Mouse (Mus musculus) right cerebral cortex, postnatal 25 days (tissue): ENCODE results near the gene Mllt6.
"Not testable (repeated sequence)": the region's sequence is repeated elsewhere in the genome, so short reads cannot be mapped to it uniquely, and the experiment has no call there.

ENCODE experiments used
- DNase-seq: peaks from one replicate; pipeline ENCODE4 v3.0.0; 2022

Gene Mllt6

GRCm38 (mm10) chr11:97650341-97650740 is 12.9 kb upstream of the Mllt6 start:
- no peak for DNase-seq

GRCm38 (mm10) chr11:97653376-97653775 is 9.8 kb upstream of the Mllt6 start:
- not testable (repeated sequence) for DNase-seq

- DNase-seq, result no peak
Measured at GRCm38 (mm10) chr11:97654210-97654609, 9.0 kb upstream of the Mllt6 start.

GRCm38 (mm10) chr11:97656269-97656971 is 6.8 kb upstream of the Mllt6 start:
- no peak for DNase-seq

GRCm38 (mm10) chr11:97657184-97657945 is 5.8 kb upstream of the Mllt6 start:
- DNase-seq, result no peak

- DNase-seq, result not testable (repeated sequence)
Measured at GRCm38 (mm10) chr11:97657967-97658366, 5.2 kb upstream of the Mllt6 start.

- no peak for DNase-seq
Measured at GRCm38 (mm10) chr11:97658751-97659266, 4.4 kb upstream of the Mllt6 start.

GRCm38 (mm10) chr11:97659267-97659989 is 3.8 kb upstream of the Mllt6 start:
- DNase-seq, result no peak

- peak; percentile 86 for DNase-seq
Measured at GRCm38 (mm10) chr11:97659990-97660714, 3.1 kb upstream of the Mllt6 start.

GRCm38 (mm10) chr11:97660734-97661647 is 2.2 kb upstream of the Mllt6 start:
- no peak for DNase-seq

GRCm38 (mm10) chr11:97661648-97662133 is 1.5 kb upstream of the Mllt6 start:
- DNase-seq, result no peak

GRCm38 (mm10) chr11:97662207-97662892 is 864 bp upstream of the Mllt6 start:
- no peak for DNase-seq

GRCm38 (mm10) chr11:97663528-97664338 is 519 bp downstream of the Mllt6 start:
- DNase-seq, result no peak

GRCm38 (mm10) chr11:97664339-97664665 is 1.1 kb downstream of the Mllt6 start:
- DNase-seq, result no peak

- no peak for DNase-seq
Measured at GRCm38 (mm10) chr11:97664771-97665240, 1.6 kb downstream of the Mllt6 start.

- DNase-seq, result no peak
Measured at GRCm38 (mm10) chr11:97665431-97665830, 2.2 kb downstream of the Mllt6 start.

- no peak for DNase-seq
Measured at GRCm38 (mm10) chr11:97666221-97666620, 3.0 kb downstream of the Mllt6 start.

- DNase-seq, result no peak
Measured at GRCm38 (mm10) chr11:97666794-97667193, 3.6 kb downstream of the Mllt6 start.

GRCm38 (mm10) chr11:97668160-97668559 is 4.9 kb downstream of the Mllt6 start:
- no peak for DNase-seq

GRCm38 (mm10) chr11:97669268-97669667 is 6.1 kb downstream of the Mllt6 start:
- no peak for DNase-seq
